Mouse (Mus musculus) kidney, postnatal 0 days (tissue): Measurements from ENCODE around the gene Trim41. TPM values are rescaled to one million over a fixed set of nuclear protein-coding genes. Genes with fewer than 3 reads are reported as not detected.

Experiments used
- ATAC-seq: fragments of 200-750 bp; cut with Nextera tagmentation; replicated peaks from 2 replicates; pipeline ENCODE4 v1.8.0; 2017; ENCODE audit warnings: low read depth, moderate number of reproducible peaks, moderate TSS enrichment, moderate library complexity; ENCODE audit not compliant: low FRiP score
- DNase-seq: peaks from one replicate; pipeline ENCODE4 v3.0.0-alpha.2; 2016; ENCODE audit warnings: low spot score
- H3K27ac ChIP-seq: fragments of 300-500 bp; sonication (generic); 2 replicates; pipeline ENCODE4 v1.5.1; 2014; ENCODE audit warnings: mild to moderate bottlenecking
- H3K27me3 ChIP-seq: fragments of 300-500 bp; sonication (generic); 2 replicates; pipeline ENCODE4 v1.6.1; 2014; ENCODE audit warnings: low read length, mixed read lengths; ENCODE audit not compliant: insufficient read depth
- H3K36me3 ChIP-seq: fragments of 300-500 bp; sonication (generic); 2 replicates; pipeline ENCODE4 v1.6.1; 2014; ENCODE audit warnings: low read length, mixed read lengths; ENCODE audit not compliant: insufficient read depth
- H3K4me1 ChIP-seq: fragments of 300-500 bp; sonication (generic); replicated peaks from 2 replicates; pipeline ENCODE4 v1.6.1; 2014; ENCODE audit warnings: antibody characterized with exemption, low read length, mixed read lengths; ENCODE audit not compliant: insufficient read depth
- H3K4me2 ChIP-seq: fragments of 300-500 bp; sonication (generic); 2 replicates; pipeline ENCODE4 v1.6.1; 2014; ENCODE audit warnings: mild to moderate bottlenecking, low read length, moderate library complexity, mixed read lengths
- H3K4me3 ChIP-seq: fragments of 300-500 bp; sonication (generic); replicated peaks from 2 replicates; pipeline ENCODE4 v1.5.1; 2014; ENCODE audit warnings: low read depth, low read length
- H3K9ac ChIP-seq: fragments of 300-500 bp; sonication (generic); 2 replicates; pipeline ENCODE4 v1.6.1; 2014; ENCODE audit warnings: low read depth, low read length
- H3K9me3 ChIP-seq: fragments of 300-500 bp; sonication (generic); replicated peaks from 2 replicates; pipeline ENCODE4 v1.6.1; 2016; ENCODE audit warnings: low read length, inconsistent platforms, mixed read lengths
- CTCF ChIP-seq: IDR thresholded peaks from 2 replicates; pipeline ENCODE4 v1.5.1; 2016; ENCODE audit warnings: antibody characterized with exemption, low read depth, mild to moderate bottlenecking, moderate library complexity
- WGBS: fragments of 180-500 bp; shearing (Covaris S2); extraction: QIAGEN DNeasy Blood & Tissue Kit; methylation state at CpG from one replicate; pipeline ENCODE4 v1.1.7; 2014; 5-methylcytosine and 5-hydroxymethylcytosine counted together
- polyA plus RNA-seq: library from polyadenylated mRNA; unstranded; fragments of >200 nt; fragmentation: Nextera tagmentation; extraction: Ambion mirVana; gene quantifications from 2 replicates; pipeline ENCODE4 v1.2.1, GENCODE M21; 2015

Gene Trim41
- polyA plus RNA-seq, 1 experiment from 2014 or later: 5.2 TPM

GRCm38 (mm10) chr11:48833731-48834639 is 16.8 kb upstream of the Trim41 start:
- no peaks in the 10 kb centered on the region for H3K9me3 ChIP-seq
- H3K36me3 ChIP-seq: no peaks in the 10 kb centered on the region
- peak overlapping the region; percentile 42 for H3K27ac ChIP-seq
- peak overlapping the region; percentile 46 for H3K4me3 ChIP-seq
- WGBS: under 1% methylated on average over 30 of the region's 30 CpGs
- H3K4me1 ChIP-seq: peaks cover 11% of the 10 kb centered on the region; the same call in 1 of the 2 replicates
- peak overlapping the region; percentile 50 for H3K4me2 ChIP-seq
- ATAC-seq: peak; percentile 88
- TF ChIP-seq CTCF: no peak
- H3K9ac ChIP-seq: peak overlapping the region; percentile 32
- H3K27me3 ChIP-seq: no peaks in the 10 kb centered on the region
- peak; percentile 90 for DNase-seq

GRCm38 (mm10) chr11:48833078-48833730 is 16.1 kb upstream of the Trim41 start:
- Histone ChIP-seq H3K9ac (no peak overlapping the region), H3K4me3 (peak overlapping the region; percentile 46), H3K4me1 (peaks cover 3% of the 10 kb centered on the region; the same call in 1 of the 2 replicates), H3K27ac (no peak overlapping the region), H3K9me3 (no peaks in the 10 kb centered on the region), H3K4me2 (peak overlapping the region; percentile 50), H3K27me3 (no peaks in the 10 kb centered on the region), H3K36me3 (no peaks in the 10 kb centered on the region)
- DNase-seq: no peak
- WGBS: 36% methylated on average over 9 of the region's 9 CpGs
- no peak for TF ChIP-seq CTCF
- no peak for ATAC-seq

GRCm38 (mm10) chr11:48831273-48831672 is 14.1 kb upstream of the Trim41 start:
- H3K9me3 ChIP-seq: no peaks in the 10 kb centered on the region
- no peak overlapping the region for H3K27ac ChIP-seq
- no peak overlapping the region for H3K4me3 ChIP-seq
- H3K27me3 ChIP-seq: no peaks in the 10 kb centered on the region
- ATAC-seq (no peak), DNase-seq (no peak)
- H3K9ac ChIP-seq: no peak overlapping the region
- H3K4me2 ChIP-seq: no peak overlapping the region
- H3K36me3 ChIP-seq: no peaks in the 10 kb centered on the region
- 0 out of 2 replicates have a peak, but pooled peaks cover 2% of the 10 kb centered on the region for H3K4me1 ChIP-seq
- WGBS: 68% methylated on average over 2 of the region's 2 CpGs
- TF ChIP-seq CTCF: no peak

- Histone ChIP-seq H3K27ac (no peak overlapping the region), H3K4me2 (no peak overlapping the region), H3K27me3 (no peaks in the 10 kb centered on the region), H3K4me3 (no peak overlapping the region), H3K4me1 (0 out of 2 replicates have a peak, but pooled peaks cover 2% of the 10 kb centered on the region), H3K36me3 (no peaks in the 10 kb centered on the region), H3K9me3 (no peaks in the 10 kb centered on the region), H3K9ac (no peak overlapping the region)
- no peak for DNase-seq
- 74% methylated on average over 2 of the region's 2 CpGs for WGBS
- no peak for ATAC-seq
- no peak for TF ChIP-seq CTCF
These were observed 13.1 kb upstream of the Trim41 start for GRCm38 (mm10) chr11:48830279-48830678.

GRCm38 (mm10) chr11:48827926-48828325 is 10.8 kb upstream of the Trim41 start:
- Histone ChIP-seq H3K27me3 (no peaks in the 10 kb centered on the region), H3K4me3 (no peak overlapping the region), H3K4me1 (0 out of 2 replicates have a peak, but pooled peaks cover 2% of the 10 kb centered on the region), H3K9ac (no peak overlapping the region), H3K27ac (no peak overlapping the region), H3K4me2 (no peak overlapping the region), H3K9me3 (no peaks in the 10 kb centered on the region), H3K36me3 (no peaks in the 10 kb centered on the region)
- no peak for DNase-seq
- no peak for ATAC-seq
- TF ChIP-seq CTCF: no peak
- 63% methylated on average over 6 of the region's 6 CpGs for WGBS

- TF ChIP-seq CTCF: no peak
- no peaks in the 10 kb centered on the region for H3K9me3 ChIP-seq
- peak overlapping the region; percentile 40; the same call in 1 of the 2 replicates for H3K9ac ChIP-seq
- H3K4me1 ChIP-seq: 0 out of 2 replicates have a peak, but pooled peaks cover 2% of the 10 kb centered on the region
- H3K27me3 ChIP-seq: no peaks in the 10 kb centered on the region
- peak overlapping the region; percentile 44 for H3K4me3 ChIP-seq
- peak; percentile 61 for DNase-seq
- 0 out of 2 replicates have a peak, but pooled peaks have one; percentile 18 for ATAC-seq
- peak overlapping the region; percentile 82 for H3K27ac ChIP-seq
- H3K4me2 ChIP-seq: peak overlapping the region; percentile 70
- no peaks in the 10 kb centered on the region for H3K36me3 ChIP-seq
- 2% methylated on average over 6 of the region's 6 CpGs for WGBS
These were observed 9.6 kb upstream of the Trim41 start for GRCm38 (mm10) chr11:48826752-48827096.
